Mouse (Mus musculus) urinary bladder, adult 2 months (tissue): ENCODE data around the gene Unc13a. TPM values are rescaled to one million over a fixed set of nuclear protein-coding genes. Genes with fewer than 3 reads are reported as not detected.

Source experiments
- DNase-seq: peaks from one replicate; pipeline ENCODE4 v3.0.0; 2022; ENCODE audit warnings: low spot score
- polyA plus RNA-seq: library from polyadenylated mRNA; depleted of rRNA; stranded (reverse); fragments of >200 nt; gene quantifications from 2 replicates; pipeline ENCODE4 v1.2.3, GENCODE M21; 2012

The Unc13a gene
- polyA plus RNA-seq, 1 experiment: 0.47 TPM

- no peak for DNase-seq
These were observed 46.5 kb downstream of the Unc13a start for GRCm38 (mm10) chr8:71625088-71625487.

GRCm38 (mm10) chr8:71619786-71620185 lies 51.8 kb downstream of the Unc13a start:
- no peak for DNase-seq

- DNase-seq: no peak
These were observed 58.1 kb downstream of the Unc13a start for GRCm38 (mm10) chr8:71613418-71613817.

DNA sequence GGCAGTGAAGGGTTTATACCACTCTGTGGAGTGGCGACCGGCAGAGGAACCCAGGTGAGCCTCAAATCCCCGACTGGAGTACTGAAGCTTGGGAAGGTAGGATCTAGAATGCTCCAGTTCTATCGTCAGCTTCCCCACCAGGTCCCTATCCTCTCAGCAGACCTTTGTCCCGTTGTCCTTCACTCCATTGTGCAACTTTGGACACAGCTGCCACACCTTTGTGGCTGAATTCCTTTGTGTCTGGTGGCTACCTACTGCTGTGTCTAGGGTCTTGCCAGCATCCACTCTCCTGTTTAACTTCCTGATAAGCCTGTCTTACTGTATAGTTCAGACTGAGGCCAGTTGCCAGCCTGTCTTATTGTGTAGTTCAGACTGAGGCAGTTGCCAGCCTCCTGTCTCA lies 59.4 kb downstream of the Unc13a start:
- DNase-seq: no peak

GRCm38 (mm10) chr8:71610822-71611651 lies 60.5 kb downstream of the Unc13a start, which contains the start of gene Colgalt1:
Gene Colgalt1, plus strand, starts transcription at chr8:71610998.
- DNase-seq: peak; percentile 84

- DNase-seq: no peak
These were observed 67.5 kb downstream of the Unc13a start for GRCm38 (mm10) chr8:71604021-71604420.

GRCm38 (mm10) chr8:71602666-71603334 lies 68.8 kb downstream of the Unc13a start:
- DNase-seq: peak; percentile 55

GRCm38 (mm10) chr8:71601939-71602665 lies 69.5 kb downstream of the Unc13a start:
- no peak for DNase-seq

DNA sequence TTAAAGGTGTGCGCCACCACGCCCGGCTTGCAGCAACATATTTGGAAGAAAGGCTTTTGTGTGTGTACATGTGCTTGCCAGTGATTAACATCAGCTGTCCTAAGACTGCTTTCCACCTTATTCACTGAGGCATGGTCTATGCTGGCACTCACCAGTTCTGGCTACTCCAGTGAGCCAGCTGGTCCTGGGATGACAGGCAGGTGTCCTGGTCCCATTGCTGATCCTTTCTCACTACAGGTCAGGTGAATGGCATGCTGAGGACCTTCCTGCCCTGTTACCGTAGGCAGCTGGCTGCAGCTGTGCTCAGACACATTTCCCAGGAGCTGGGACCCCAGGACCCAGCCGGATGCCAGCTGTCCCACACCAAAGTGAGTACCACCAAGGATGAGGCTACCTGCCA lies 72.7 kb downstream of the Unc13a start:
- DNase-seq: no peak

GRCm38 (mm10) chr8:71598375-71598774 lies 73.2 kb downstream of the Unc13a start:
- DNase-seq: no peak

DNA sequence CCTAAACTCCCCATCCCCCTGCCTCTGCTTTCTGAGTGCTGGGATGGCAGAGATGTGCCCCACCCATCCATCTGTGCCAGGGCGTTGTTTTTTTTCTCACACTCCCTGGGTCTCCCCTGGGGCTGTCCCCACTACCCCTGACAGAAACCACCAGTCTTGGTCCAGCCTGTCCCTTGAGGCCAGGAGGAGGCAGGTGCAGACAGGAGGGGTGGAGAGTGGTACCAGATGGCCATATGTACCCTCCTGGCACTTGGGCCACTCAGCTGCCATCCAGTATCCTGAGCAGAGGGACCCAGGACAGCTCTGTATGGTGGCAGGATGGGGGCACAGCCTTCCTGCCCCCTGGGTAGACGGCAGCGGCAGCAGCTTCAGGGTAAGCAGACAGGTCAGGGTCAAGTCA lies 74.1 kb downstream of the Unc13a start, which contains the start of gene Fam129c:
TSS of gene Fam129c (plus strand) at position 198 of the 400 bp plus-strand sequence.
- no peak for DNase-seq

DNA sequence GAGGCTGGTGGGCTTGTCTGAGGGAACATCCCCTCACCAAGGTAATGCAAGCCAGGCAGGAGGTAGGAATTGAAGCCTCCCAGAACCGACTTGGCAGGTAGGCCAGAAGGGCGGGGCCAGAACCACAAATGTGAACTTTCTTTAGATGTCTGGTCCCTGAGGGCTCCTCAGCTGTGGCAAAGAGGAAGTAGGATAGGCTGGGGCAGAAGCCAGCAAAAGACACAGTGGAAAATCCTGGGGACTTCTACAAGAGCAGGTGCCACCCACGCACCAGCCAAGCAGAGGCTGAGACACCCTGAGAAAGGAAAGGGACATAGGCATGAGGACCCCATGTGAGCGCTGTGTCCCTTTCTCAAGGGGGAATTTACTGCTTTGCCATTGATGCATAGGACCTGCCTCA lies 74.8 kb downstream of the Unc13a start:
- DNase-seq: no peak

GRCm38 (mm10) chr8:71596384-71596783 lies 75.2 kb downstream of the Unc13a start:
- DNase-seq: no peak

DNA sequence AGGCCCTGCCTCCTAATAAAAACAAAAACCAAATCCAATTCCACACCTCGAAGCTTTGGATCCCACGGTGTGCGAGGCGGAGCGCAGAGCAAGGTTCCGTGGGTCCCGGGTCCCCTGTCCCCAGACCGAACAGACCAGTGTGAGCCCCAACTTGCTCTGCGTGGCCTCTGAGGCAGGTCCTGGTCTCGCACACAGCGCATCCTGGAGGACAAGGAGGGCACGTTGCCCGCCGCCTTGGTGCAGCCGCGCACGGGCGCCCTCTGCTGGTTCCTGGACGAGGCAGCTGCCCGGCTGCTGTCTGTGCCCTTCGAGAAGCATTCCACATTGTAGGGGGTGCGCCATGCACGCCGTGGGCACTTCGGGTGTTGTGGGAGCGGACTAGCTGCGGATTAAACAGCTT lies 75.7 kb downstream of the Unc13a start:
- DNase-seq: peak; percentile 84

DNA sequence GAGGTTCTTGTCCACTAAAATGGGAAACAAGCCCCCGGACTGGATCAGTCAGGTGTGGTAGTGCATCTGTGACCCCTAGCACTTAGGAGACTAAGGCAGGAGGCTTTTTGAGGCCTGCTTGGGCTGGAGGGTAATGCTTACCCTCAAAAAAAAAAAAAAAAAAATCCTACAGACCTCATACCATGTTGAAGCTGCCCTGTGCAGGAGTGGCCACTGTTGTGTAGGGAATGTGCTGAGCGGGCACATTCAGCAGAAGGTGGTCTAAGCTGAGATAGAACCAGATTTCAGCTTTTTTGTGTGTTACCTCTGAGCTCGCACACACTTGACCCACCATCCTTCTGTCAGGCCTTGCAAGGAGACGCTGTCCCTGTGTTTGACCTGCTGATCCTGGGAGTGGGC lies 77.2 kb downstream of the Unc13a start:
- no peak for DNase-seq

- peak; percentile 21 for DNase-seq
These were observed 77.8 kb downstream of the Unc13a start for GRCm38 (mm10) chr8:71593556-71594323.

DNA sequence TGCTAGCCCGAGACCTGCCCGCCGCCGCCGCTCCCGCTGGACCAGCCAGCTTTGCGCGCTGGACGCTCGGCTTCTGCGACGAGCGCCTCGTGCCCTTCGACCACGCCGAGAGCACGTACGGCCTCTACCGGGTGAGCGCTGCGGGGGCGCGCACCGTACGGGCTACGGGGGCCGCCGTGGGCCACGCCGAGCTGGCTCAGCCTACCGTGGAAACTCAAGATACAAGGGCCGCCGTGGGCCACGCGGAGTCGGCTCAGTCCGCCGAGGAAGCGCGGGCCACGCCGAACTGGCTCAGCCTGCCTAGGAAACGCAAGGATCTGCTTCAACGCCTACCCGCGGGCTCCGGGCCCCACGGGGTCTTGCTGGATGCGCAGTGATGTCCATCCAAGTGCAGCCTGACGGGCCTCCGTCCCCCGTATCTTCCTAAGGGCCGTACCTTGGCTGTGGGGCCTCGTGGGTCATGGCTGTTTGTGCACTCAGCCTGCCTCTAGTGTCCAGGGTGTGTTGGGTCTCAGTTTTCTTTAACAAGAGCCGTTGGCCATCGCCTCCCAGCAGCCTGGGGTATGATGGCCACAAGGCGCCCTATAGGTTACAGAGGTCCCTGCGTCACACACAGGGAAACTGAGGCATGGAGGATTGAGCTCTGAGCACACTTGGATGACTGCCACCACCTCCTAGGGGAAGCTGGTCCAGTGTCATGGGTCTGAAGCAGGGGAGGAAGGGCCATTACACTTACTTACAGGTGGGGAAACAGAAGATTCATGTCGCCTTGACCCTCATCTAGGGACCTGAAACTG lies 79.0 kb downstream of the Unc13a start:
- no peak for DNase-seq

- peak; percentile 97 for DNase-seq
These were observed 79.8 kb downstream of the Unc13a start, which contains the start of gene Pgls for GRCm38 (mm10) chr8:71591471-71592373. Gene Pgls, plus strand, starts transcription at chr8:71592176.

GRCm38 (mm10) chr8:71591017-71591416 lies 80.5 kb downstream of the Unc13a start:
- DNase-seq: no peak

- DNase-seq: no peak
These were observed 82.8 kb downstream of the Unc13a start for GRCm38 (mm10) chr8:71588762-71589161.
